Mouse (Mus musculus): Measurements from ENCODE around the gene Zic3. TPM values are rescaled to one million over a fixed set of nuclear protein-coding genes. Genes with fewer than 3 reads are reported as not detected.

Zic3 gene
- total and polyA plus RNA-seq, 2 experiments from 2014 or later: 13.3 to 16.6 TPM

GRCm38 (mm10) chrX:58030835-58031670 is 8.6 kb downstream of the Zic3 start:
- Histone ChIP-seq H3K9me3 (ENCODE audit: low read length) (no peaks in the 10 kb centered on the region), H3K4me2 (ENCODE audit: low read depth) (peak overlapping the region; percentile 45), H3K27me3 (ENCODE audit: insufficient read depth, low read length) (no peaks in the 10 kb centered on the region; the same call in none of the 2 replicates), H3K36me3 (ENCODE audit: insufficient read depth) (no peaks in the 10 kb centered on the region), H3K4me1 (ENCODE audit: insufficient read depth) (no peaks in the 10 kb centered on the region), H3K27ac (ENCODE audit: low read depth, low read length) (peak overlapping the region; percentile 67), H3K4me3 (ENCODE audit: low read depth, low read length) (peak overlapping the region; percentile 35), H3K9ac (peak overlapping the region; percentile 35)
- ATAC-seq (peak; percentile 47), DNase-seq (no peak)
- WGBS: 25% methylated on average over 56 of the region's 56 CpGs
- no peak for TF ChIP-seq CTCF (IDR thresholded peaks at IDR 0.05; ENCODE audit: low read depth)

GRCm38 (mm10) chrX:58031671-58032605 is 9.4 kb downstream of the Zic3 start:
- TF ChIP-seq CTCF (IDR thresholded peaks at IDR 0.05; ENCODE audit: low read depth): no peak
- peak overlapping the region; percentile 67 for H3K27ac ChIP-seq (ENCODE audit: low read depth, low read length)
- peak overlapping the region; percentile 35 for H3K4me3 ChIP-seq (ENCODE audit: low read depth, low read length)
- DNase-seq (no peak), ATAC-seq (no peak)
- WGBS: 28% methylated on average over 55 of the region's 56 CpGs
- H3K36me3 ChIP-seq (ENCODE audit: insufficient read depth): no peaks in the 10 kb centered on the region
- peak overlapping the region; percentile 35; the same call in 1 of the 2 replicates for H3K9ac ChIP-seq
- H3K27me3 ChIP-seq (ENCODE audit: insufficient read depth, low read length): no peaks in the 10 kb centered on the region; the same call in none of the 2 replicates
- H3K4me1 ChIP-seq (ENCODE audit: insufficient read depth): no peaks in the 10 kb centered on the region
- no peaks in the 10 kb centered on the region for H3K9me3 ChIP-seq (ENCODE audit: low read length)
- peak overlapping the region; percentile 45 for H3K4me2 ChIP-seq (ENCODE audit: low read depth)

- H3K4me1 ChIP-seq (ENCODE audit: insufficient read depth): no peaks in the 10 kb centered on the region
- no peak for DNase-seq
Measured at GRCm38 (mm10) chrX:58032622-58033021, 10.1 kb downstream of the Zic3 start.

GRCm38 (mm10) chrX:58033521-58033920 is 11.0 kb downstream of the Zic3 start:
- Histone ChIP-seq H3K36me3 (ENCODE audit: insufficient read depth) (no peaks in the 10 kb centered on the region), H3K4me3 (ENCODE audit: low read depth, low read length) (peak overlapping the region; percentile 35), H3K4me1 (ENCODE audit: insufficient read depth) (no peaks in the 10 kb centered on the region), H3K9me3 (ENCODE audit: low read length) (no peaks in the 10 kb centered on the region), H3K9ac (0 out of 2 replicates have a peak overlapping the region, but pooled peaks have one; percentile 18), H3K27ac (ENCODE audit: low read depth, low read length) (no peak overlapping the region), H3K27me3 (ENCODE audit: insufficient read depth, low read length) (no peaks in the 10 kb centered on the region; the same call in none of the 2 replicates), H3K4me2 (ENCODE audit: low read depth) (peak overlapping the region; percentile 17)
- TF ChIP-seq CTCF (IDR thresholded peaks at IDR 0.05; ENCODE audit: low read depth): no peak
- 20% methylated on average over 22 of the region's 22 CpGs for WGBS
- no peak for ATAC-seq
- DNase-seq: no peak

More at GRCm38 (mm10) chrX:58032622-58033021, 10.1 kb downstream of the Zic3 start:
- Histone ChIP-seq H3K4me3 (ENCODE audit: low read depth, low read length) (peak overlapping the region; percentile 35), H3K36me3 (ENCODE audit: insufficient read depth) (no peaks in the 10 kb centered on the region), H3K4me2 (ENCODE audit: low read depth) (no peak overlapping the region), H3K27ac (ENCODE audit: low read depth, low read length) (no peak overlapping the region), H3K9me3 (ENCODE audit: low read length) (no peaks in the 10 kb centered on the region), H3K27me3 (ENCODE audit: insufficient read depth, low read length) (no peaks in the 10 kb centered on the region; the same call in none of the 2 replicates), H3K9ac (no peak overlapping the region)
- no peak for TF ChIP-seq CTCF (IDR thresholded peaks at IDR 0.05; ENCODE audit: low read depth)
- ATAC-seq: no peak
- 20% methylated on average over 7 of the region's 7 CpGs for WGBS

GRCm38 (mm10) chrX:58038061-58039007 is 15.8 kb downstream of the Zic3 start:
- Histone ChIP-seq H3K27ac (ENCODE audit: low read depth, low read length) (peak overlapping the region; percentile 45), H3K4me3 (ENCODE audit: low read depth, low read length) (peak overlapping the region; percentile 34), H3K36me3 (ENCODE audit: insufficient read depth) (no peaks in the 10 kb centered on the region), H3K4me2 (ENCODE audit: low read depth) (peak overlapping the region; percentile 26), H3K9ac (no peak overlapping the region), H3K4me1 (ENCODE audit: insufficient read depth) (no peaks in the 10 kb centered on the region), H3K27me3 (ENCODE audit: insufficient read depth, low read length) (no peaks in the 10 kb centered on the region; the same call in none of the 2 replicates), H3K9me3 (ENCODE audit: low read length) (no peaks in the 10 kb centered on the region)
- no peak for TF ChIP-seq CTCF (IDR thresholded peaks at IDR 0.05; ENCODE audit: low read depth)
- DNase-seq (no peak), ATAC-seq (peak; percentile 92)
- 29% methylated on average over 68 of the region's 70 CpGs for WGBS

DNA sequence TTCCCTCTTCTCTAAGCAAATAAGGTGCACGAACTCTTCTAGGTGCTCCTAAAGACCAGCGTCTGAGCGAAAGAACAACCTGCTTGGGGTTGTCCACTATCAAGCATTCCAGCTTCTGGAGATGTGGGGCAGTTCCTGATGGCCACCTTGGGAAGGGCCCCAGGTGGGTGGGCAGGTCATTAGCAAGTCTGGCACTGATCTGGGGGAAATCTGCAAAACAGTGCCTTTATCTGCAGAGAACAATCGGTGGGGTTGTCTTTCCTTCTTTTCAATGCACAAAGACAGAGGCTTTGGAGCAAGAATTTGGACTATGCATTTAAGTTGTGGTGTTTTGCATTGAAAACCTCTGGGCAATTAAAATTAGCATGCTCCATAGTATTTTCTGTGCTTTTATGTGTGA is 17.2 kb downstream of the Zic3 start:
- H3K4me2 ChIP-seq (ENCODE audit: low read depth): no peak overlapping the region
- no peak overlapping the region for H3K4me3 ChIP-seq (ENCODE audit: low read depth, low read length)
- H3K4me1 ChIP-seq (ENCODE audit: insufficient read depth): no peaks in the 10 kb centered on the region
- H3K9ac ChIP-seq: no peak overlapping the region
- 46% methylated on average over 4 of the region's 4 CpGs for WGBS
- DNase-seq (no peak), ATAC-seq (no peak)
- H3K9me3 ChIP-seq (ENCODE audit: low read length): no peaks in the 10 kb centered on the region
- H3K36me3 ChIP-seq (ENCODE audit: insufficient read depth): no peaks in the 10 kb centered on the region
- no peak overlapping the region for H3K27ac ChIP-seq (ENCODE audit: low read depth, low read length)
- no peaks in the 10 kb centered on the region; the same call in none of the 2 replicates for H3K27me3 ChIP-seq (ENCODE audit: insufficient read depth, low read length)
- no peak for TF ChIP-seq CTCF (IDR thresholded peaks at IDR 0.05; ENCODE audit: low read depth)

Measured in forebrain, postnatal 0 days (tissue).